Mouse (Mus musculus) E14TG2a.4 (cell line): ENCODE data around the gene Fscn3.

Experiments
- CTCF ChIP-seq: conservative IDR thresholded peaks from 2 replicates; pipeline ENCODE4 v1.5.1; 2014; ENCODE audit warnings: low read length
- NANOG ChIP-seq: IDR thresholded peaks from 2 replicates; pipeline ENCODE4 v1.6.1; 2014; ENCODE audit warnings: borderline replicate concordance, low read length, mixed read lengths
- POU5F1 ChIP-seq: IDR thresholded peaks from 2 replicates; pipeline ENCODE4 v1.6.1; 2014; ENCODE audit warnings: low read length, borderline replicate concordance

- no peak for TF ChIP-seq CTCF
- TF ChIP-seq POU5F1 = no peak
- TF ChIP-seq NANOG = no peak
These were observed 30.6 kb upstream of the Fscn3 start for GRCm38 (mm10) chr6:28396853-28397457.
